Mouse (Mus musculus) hindbrain, postnatal 0 days (tissue): ENCODE data around the gene Ssbp4. TPM values are rescaled to one million over a fixed set of nuclear protein-coding genes. Genes with fewer than 3 reads are reported as not detected.

Experiments
- ATAC-seq: fragments of 200-750 bp; cut with Nextera tagmentation; 2 replicates; pipeline ENCODE4 v1.8.0; 2017; ENCODE audit warnings: mild to moderate bottlenecking, moderate TSS enrichment, moderate library complexity
- DNase-seq: peaks from one replicate; pipeline ENCODE4 v3.0.0-alpha.2; 2015; ENCODE audit warnings: low spot score
- H3K27ac ChIP-seq: fragments of 300-500 bp; sonication (generic); 2 replicates; pipeline ENCODE4 v1.5.1; 2014; ENCODE audit warnings: mild to moderate bottlenecking
- H3K27me3 ChIP-seq: fragments of 300-500 bp; sonication (generic); 2 replicates; pipeline ENCODE4 v1.6.1; 2014; ENCODE audit warnings: low read length, mixed read lengths; ENCODE audit not compliant: insufficient read depth
- H3K36me3 ChIP-seq: fragments of 300-500 bp; sonication (generic); 2 replicates; pipeline ENCODE4 v1.6.1; 2014; ENCODE audit warnings: low read length, mixed read lengths; ENCODE audit not compliant: insufficient read depth
- H3K4me1 ChIP-seq: fragments of 300-500 bp; sonication (generic); 2 replicates; pipeline ENCODE4 v1.6.1; 2014; ENCODE audit warnings: antibody characterized with exemption, low read length, mixed read lengths; ENCODE audit not compliant: insufficient read depth
- H3K4me2 ChIP-seq: fragments of 300-500 bp; sonication (generic); 2 replicates; pipeline ENCODE4 v1.6.1; 2014; ENCODE audit warnings: low read depth, mild to moderate bottlenecking, low read length, moderate library complexity, mixed read lengths
- H3K4me3 ChIP-seq: fragments of 300-500 bp; sonication (generic); 2 replicates; pipeline ENCODE4 v1.5.1; 2014; ENCODE audit warnings: low read length
- H3K9ac ChIP-seq: fragments of 300-500 bp; sonication (generic); replicated peaks from 2 replicates; pipeline ENCODE4 v1.6.1; 2014; ENCODE audit warnings: mild to moderate bottlenecking, low read length, moderate library complexity, mixed read lengths
- H3K9me3 ChIP-seq: fragments of 300-500 bp; sonication (generic); 2 replicates; pipeline ENCODE4 v1.6.1; 2016; ENCODE audit warnings: low read length, mixed read lengths
- CTCF ChIP-seq: IDR thresholded peaks from 2 replicates; pipeline ENCODE4 v1.5.1; 2016; ENCODE audit warnings: antibody characterized with exemption, control low read depth, low read depth
- WGBS: fragments of 180-500 bp; shearing (Covaris S2); extraction: QIAGEN DNeasy Blood & Tissue Kit; methylation state at CpG from one replicate; pipeline ENCODE4 v1.1.7; 2014; 5-methylcytosine and 5-hydroxymethylcytosine counted together
- polyA plus RNA-seq: library from polyadenylated mRNA; unstranded; fragments of >200 nt; fragmentation: Nextera tagmentation; extraction: Ambion mirVana; gene quantifications from 2 replicates; pipeline ENCODE4 v1.2.1, GENCODE M21; 2015
- total RNA-seq: library from RNA; depleted of rRNA; stranded (reverse); fragments of >200 nt; gene quantifications from 2 replicates; pipeline ENCODE4 v1.2.3, GENCODE M21; 2014

Ssbp4 gene
- total and polyA plus RNA-seq, 2 experiments from 2014 or later: 188 to 248 TPM

DNA sequence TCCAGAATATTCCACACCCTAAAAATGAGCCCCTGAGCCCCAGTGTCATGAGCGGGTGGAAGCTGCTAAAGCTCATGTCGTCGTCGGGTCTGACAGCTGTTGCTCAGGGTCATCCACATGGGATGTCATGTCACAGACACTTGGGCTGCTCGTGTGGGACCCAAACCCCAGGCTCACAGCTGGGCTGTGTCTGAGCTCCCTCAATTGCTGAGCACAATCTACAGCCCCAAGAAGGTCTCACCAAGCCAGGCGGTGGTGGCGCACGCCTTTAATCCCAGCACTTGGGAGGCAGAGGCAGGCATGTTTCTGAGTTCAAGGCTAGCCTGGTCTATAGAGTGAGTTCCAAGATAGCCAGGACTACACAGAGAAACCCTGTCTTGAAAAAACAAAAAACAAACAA is 6.6 kb upstream of the Ssbp4 start:
- TF ChIP-seq CTCF: no peak
- Histone ChIP-seq H3K4me1 (0 out of 2 replicates have a peak, but pooled peaks cover 9% of the 10 kb centered on the region), H3K4me2 (no peak overlapping the region), H3K4me3 (no peak overlapping the region), H3K9ac (no peak overlapping the region), H3K36me3 (no peaks in the 10 kb centered on the region), H3K27me3 (no peaks in the 10 kb centered on the region), H3K9me3 (no peaks in the 10 kb centered on the region), H3K27ac (no peak overlapping the region)
- DNase-seq: no peak
- 87% methylated on average over 8 of the region's 8 CpGs for WGBS
- no peak for ATAC-seq

GRCm38 (mm10) chr8:70614469-70614868 is 5.8 kb upstream of the Ssbp4 start:
- no peak for TF ChIP-seq CTCF
- no peaks in the 10 kb centered on the region for H3K27me3 ChIP-seq
- H3K4me3 ChIP-seq: no peak overlapping the region
- H3K4me1 ChIP-seq: peaks cover 12% of the 10 kb centered on the region; the same call in 1 of the 2 replicates
- no peaks in the 10 kb centered on the region for H3K9me3 ChIP-seq
- no peak overlapping the region for H3K27ac ChIP-seq
- 66% methylated on average over 5 of the region's 5 CpGs for WGBS
- no peak overlapping the region for H3K9ac ChIP-seq
- H3K36me3 ChIP-seq: no peaks in the 10 kb centered on the region
- DNase-seq: no peak
- H3K4me2 ChIP-seq: no peak overlapping the region
- ATAC-seq: no peak

DNA sequence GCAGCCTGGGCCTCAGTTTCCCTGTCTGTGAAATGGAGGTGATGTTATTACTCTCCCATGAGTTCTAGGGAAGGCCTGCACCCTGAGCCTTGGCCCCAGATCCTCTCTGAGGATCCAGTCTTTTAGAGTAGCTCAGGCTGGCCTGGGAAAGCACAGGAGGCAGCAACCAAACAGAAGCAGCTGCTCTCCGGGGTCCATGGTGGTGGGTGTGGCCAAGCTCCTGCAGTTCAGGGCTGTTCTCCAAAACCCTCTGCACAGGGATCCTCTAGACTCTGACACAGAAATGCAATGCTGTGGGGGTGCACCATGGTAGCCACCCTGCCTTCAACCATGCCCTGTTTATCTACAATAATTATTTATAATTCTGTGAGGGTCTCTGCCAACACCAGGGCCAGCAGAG is 5.1 kb upstream of the Ssbp4 start:
- Histone ChIP-seq H3K4me1 (peaks cover 15% of the 10 kb centered on the region; the same call in 1 of the 2 replicates), H3K36me3 (no peaks in the 10 kb centered on the region), H3K9ac (no peak overlapping the region), H3K4me2 (no peak overlapping the region), H3K27me3 (no peaks in the 10 kb centered on the region), H3K27ac (no peak overlapping the region), H3K9me3 (no peaks in the 10 kb centered on the region), H3K4me3 (no peak overlapping the region)
- TF ChIP-seq CTCF: no peak
- no peak for ATAC-seq
- DNase-seq: no peak
- 33% methylated on average over 1 of the region's 1 CpGs for WGBS

DNA sequence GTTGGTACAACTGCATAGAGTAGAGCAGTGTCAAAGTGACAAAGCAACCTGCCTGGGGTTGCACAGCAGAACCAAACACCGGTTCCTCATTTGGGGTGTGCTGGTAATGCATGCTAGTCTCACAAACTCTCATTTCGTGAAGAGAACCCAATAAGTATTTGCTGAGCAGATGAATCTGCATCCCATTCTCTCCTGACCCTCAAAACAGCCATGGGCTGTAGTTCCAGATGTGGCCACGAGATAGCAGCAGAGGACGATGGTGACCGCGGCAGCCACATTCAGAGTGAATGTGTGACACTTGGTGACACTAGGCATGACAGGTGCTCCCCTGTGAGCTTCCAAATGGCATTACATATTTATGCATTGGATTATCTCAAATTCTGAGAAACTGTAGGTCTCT is 3.2 kb upstream of the Ssbp4 start:
- under 1% methylated on average over 6 of the region's 6 CpGs for WGBS
- Histone ChIP-seq H3K36me3 (no peaks in the 10 kb centered on the region), H3K4me2 (peak overlapping the region; percentile 78), H3K4me1 (peaks cover 21% of the 10 kb centered on the region), H3K27ac (peak overlapping the region; percentile 66; the same call in 1 of the 2 replicates), H3K27me3 (no peaks in the 10 kb centered on the region), H3K9ac (peak overlapping the region; percentile 40; the same call in 1 of the 2 replicates), H3K4me3 (peak overlapping the region; percentile 36), H3K9me3 (no peaks in the 10 kb centered on the region)
- no peak for ATAC-seq
- peak; percentile 88 for DNase-seq
- TF ChIP-seq CTCF: peak; percentile 98

- Histone ChIP-seq H3K9me3 (no peaks in the 10 kb centered on the region), H3K27ac (peak overlapping the region; percentile 80; the same call in 1 of the 2 replicates), H3K36me3 (no peaks in the 10 kb centered on the region), H3K4me1 (peaks cover 25% of the 10 kb centered on the region), H3K4me2 (peak overlapping the region; percentile 78), H3K27me3 (no peaks in the 10 kb centered on the region), H3K9ac (peak overlapping the region; percentile 40), H3K4me3 (peak overlapping the region; percentile 36)
- TF ChIP-seq CTCF: peak; percentile 94
- under 1% methylated on average over 54 of the region's 54 CpGs for WGBS
- ATAC-seq (no peak), DNase-seq (peak; percentile 66)
Observed at GRCm38 (mm10) chr8:70610796-70611771, 2.4 kb upstream of the Ssbp4 start.

GRCm38 (mm10) chr8:70609849-70610795 is 1.4 kb upstream of the Ssbp4 start:
- TF ChIP-seq CTCF: no peak
- H3K4me3 ChIP-seq: peak overlapping the region; percentile 33
- peak overlapping the region; percentile 78 for H3K4me2 ChIP-seq
- peak overlapping the region; percentile 80 for H3K27ac ChIP-seq
- peak; percentile 28; the same call in 1 of the 2 replicates for ATAC-seq
- WGBS: 2% methylated on average over 39 of the region's 45 CpGs
- H3K9me3 ChIP-seq: no peaks in the 10 kb centered on the region
- peak; percentile 82 for DNase-seq
- H3K27me3 ChIP-seq: no peaks in the 10 kb centered on the region
- H3K36me3 ChIP-seq: no peaks in the 10 kb centered on the region
- H3K4me1 ChIP-seq: peaks cover 25% of the 10 kb centered on the region
- peak overlapping the region; percentile 55 for H3K9ac ChIP-seq
